Mouse (Mus musculus) lung, adult 2 months (tissue): ENCODE data around the gene Ttc16.

Experiments
- CTCF ChIP-seq: fragments of 200-500 bp; IDR thresholded peaks from 2 replicates; pipeline ENCODE4 v1.5.1; 2011; ENCODE audit warnings: mild to moderate bottlenecking, low read length, control low read depth; ENCODE audit not compliant: insufficient read depth
- POLR2A ChIP-seq: fragments of 200-500 bp; IDR thresholded peaks from 2 replicates; pipeline ENCODE4 v1.6.1; 2011; ENCODE audit warnings: low read depth, mild to moderate bottlenecking, control low read depth, low read length, borderline replicate concordance; ENCODE audit errors: extremely low read depth

DNA sequence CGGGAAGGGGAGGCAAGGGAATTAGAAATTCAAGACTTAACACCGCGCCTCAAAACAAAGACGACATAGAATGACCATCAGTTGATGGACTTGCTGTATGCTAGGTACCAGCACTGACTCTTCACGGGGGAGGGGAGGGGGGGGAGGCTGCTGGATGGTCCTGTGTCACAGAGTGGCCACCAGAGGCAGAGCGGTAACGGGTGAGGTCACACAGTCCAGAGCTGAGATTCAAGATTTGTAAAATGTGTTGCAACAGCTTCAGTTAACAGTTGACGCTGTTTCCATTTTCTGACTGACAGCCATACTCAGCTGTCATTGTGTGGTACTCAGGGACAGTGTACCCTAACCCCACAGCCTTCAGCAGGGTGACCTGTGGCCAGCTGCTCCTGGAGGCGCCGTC, 23.3 kb downstream of the Ttc16 start:
- TF ChIP-seq CTCF (0 out of 2 replicates have a peak, but pooled peaks have one; percentile 7), POLR2A (no peak)
